Mouse (Mus musculus): Measurements from ENCODE around the gene Pdcd4. TPM values are rescaled to one million over a fixed set of nuclear protein-coding genes. Genes with fewer than 3 reads are reported as not detected.

The Pdcd4 gene
- 238 to 392 TPM (median 322 TPM) in 3 replicates for total RNA-seq (2017)

DNA sequence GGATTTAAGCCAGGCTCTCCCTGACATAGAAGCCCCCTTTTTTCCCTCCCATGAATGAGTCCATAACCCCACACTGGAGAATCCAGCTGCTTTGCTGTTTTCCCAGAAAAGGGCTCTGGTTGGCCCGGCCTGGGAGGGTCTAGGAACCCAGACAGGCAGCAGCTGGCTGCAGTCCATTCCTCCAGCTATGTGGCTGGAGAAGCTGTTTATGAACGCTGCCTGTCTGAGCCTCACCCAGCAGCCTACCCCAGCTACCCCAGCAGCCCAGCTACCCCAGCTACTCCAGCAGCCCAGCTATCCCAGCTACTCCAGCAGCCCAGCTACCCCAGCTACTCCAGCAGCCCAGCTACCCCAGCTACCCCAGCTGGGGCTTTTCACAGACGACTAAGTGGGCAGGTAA lies at the start of gene Pdcd4:
Pdcd4 (plus strand) TSS at position 171 of the 400 bp plus-strand sequence.
- no peak for ATAC-seq (replicated peaks; ENCODE audit: insufficient number of reproducible peaks, low FRiP score, low TSS enrichment, poor library complexity, severe bottlenecking)

DNA sequence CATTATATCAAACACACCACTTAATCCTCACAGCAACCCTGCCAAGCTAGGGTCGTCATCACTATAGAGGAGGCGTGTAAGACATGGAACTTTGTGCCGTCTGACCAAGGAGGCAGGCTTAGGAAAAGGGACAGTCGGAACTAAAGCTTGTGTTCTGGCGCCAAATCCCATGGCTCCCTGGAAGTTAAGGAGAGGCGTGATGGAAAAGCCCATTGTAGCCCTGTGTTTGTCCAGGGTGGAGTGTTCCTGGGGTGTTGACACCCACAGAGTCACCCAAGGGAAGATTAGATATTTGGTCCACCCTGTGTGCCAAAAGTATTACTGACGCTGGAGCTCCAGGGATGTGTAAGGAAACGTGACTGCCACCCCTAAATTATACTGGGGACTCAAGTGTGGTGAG lies 48.1 kb upstream of the Pdcd4 start:
- no peak for ATAC-seq (replicated peaks; ENCODE audit: insufficient number of reproducible peaks, low FRiP score, low TSS enrichment, poor library complexity, severe bottlenecking)

DNA sequence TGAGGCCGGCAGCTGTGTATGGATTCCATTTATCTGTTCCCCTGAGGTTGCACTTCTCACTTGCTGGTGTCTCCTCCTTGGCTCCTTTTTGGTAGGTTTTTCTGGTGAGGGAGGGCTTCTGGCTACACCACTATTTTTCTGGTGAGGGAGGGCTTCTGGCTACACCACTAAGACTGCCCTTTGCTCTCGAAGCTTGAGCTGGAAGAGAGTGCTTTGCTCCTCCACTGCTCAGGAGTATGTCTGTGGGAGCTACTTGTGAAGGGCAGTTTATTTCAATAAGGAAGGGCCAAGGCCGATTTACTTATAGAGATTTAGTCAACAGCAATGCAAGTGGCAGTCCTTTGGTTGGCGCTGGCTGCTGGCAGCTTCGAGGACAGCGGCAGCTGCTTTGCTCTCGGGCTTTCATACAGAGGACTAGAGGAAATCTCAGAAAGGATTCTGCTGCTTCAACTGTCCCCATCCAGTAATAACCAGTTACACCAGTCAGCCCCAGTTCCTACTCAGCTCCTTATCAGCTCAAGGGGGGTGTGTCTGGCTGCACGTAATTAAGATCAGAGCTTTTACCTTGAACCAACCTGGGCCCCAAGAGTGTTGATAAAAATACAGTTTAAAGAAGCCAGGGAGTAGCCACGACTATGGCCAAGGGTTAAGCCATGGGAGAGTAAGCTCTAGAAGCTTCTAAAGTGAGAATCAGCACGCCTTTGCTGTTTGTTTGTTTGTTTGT lies 43.6 kb upstream of the Pdcd4 start:
- ATAC-seq (replicated peaks; ENCODE audit: insufficient number of reproducible peaks, low FRiP score, low TSS enrichment, poor library complexity, severe bottlenecking), result no peak

DNA sequence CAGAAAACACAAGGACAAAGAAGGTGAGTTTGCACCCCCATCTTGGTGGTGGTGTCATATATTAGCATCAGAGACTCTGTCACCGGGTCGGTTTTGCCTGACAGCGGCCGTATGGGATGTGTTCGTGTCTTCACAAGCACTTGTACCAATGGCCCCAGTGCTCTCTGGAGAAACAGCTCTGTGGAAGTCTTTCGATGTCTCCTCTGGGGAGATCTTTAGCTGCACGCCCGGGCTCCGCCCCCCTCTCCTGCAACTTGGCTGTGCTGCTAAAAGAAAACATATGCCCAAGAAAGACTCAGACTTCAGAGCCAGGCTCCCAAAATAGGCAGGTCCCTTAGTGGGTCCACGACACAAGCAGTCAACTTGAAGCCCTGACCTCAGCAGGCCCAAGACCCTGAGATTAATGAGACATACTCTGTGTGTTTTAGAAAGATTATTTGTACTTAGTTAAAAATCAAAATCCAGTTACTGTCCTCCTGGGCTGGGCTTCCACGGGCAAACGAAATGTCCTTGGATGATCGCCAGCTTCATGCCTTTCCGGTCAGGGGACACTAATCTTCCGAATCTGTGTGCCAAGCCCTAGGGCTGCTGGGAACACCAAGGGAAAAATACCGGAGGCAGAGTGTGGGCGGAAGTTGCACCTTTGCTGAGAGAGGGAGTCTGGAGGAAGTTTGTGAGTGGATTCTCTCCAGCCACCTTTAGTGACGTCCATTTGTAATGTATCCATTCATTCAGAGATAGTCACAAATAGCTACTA lies 41.7 kb upstream of the Pdcd4 start:
- no peak for ATAC-seq (replicated peaks; ENCODE audit: insufficient number of reproducible peaks, low FRiP score, low TSS enrichment, poor library complexity, severe bottlenecking)

DNA sequence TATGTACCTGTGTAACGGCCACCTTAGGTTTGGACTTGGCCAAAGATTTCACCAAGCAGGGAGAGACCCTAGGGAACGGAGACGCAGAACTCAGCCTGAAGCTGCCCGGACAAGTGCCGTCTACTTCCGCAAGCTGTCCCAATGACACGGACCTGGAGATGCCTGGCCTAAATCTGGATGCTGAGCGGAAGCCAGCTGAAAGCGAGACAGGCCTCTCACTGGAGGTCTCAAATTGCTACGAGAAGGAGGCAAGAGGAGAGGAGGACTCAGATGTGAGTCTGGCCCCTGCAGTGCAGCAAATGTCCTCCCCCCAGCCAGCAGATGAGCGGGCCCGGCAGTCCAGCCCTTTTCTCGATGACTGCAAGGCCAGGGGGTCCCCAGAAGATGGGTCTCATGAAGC lies 40.7 kb upstream of the Pdcd4 start:
- ATAC-seq (replicated peaks; ENCODE audit: insufficient number of reproducible peaks, low FRiP score, low TSS enrichment, poor library complexity, severe bottlenecking), result no peak

DNA sequence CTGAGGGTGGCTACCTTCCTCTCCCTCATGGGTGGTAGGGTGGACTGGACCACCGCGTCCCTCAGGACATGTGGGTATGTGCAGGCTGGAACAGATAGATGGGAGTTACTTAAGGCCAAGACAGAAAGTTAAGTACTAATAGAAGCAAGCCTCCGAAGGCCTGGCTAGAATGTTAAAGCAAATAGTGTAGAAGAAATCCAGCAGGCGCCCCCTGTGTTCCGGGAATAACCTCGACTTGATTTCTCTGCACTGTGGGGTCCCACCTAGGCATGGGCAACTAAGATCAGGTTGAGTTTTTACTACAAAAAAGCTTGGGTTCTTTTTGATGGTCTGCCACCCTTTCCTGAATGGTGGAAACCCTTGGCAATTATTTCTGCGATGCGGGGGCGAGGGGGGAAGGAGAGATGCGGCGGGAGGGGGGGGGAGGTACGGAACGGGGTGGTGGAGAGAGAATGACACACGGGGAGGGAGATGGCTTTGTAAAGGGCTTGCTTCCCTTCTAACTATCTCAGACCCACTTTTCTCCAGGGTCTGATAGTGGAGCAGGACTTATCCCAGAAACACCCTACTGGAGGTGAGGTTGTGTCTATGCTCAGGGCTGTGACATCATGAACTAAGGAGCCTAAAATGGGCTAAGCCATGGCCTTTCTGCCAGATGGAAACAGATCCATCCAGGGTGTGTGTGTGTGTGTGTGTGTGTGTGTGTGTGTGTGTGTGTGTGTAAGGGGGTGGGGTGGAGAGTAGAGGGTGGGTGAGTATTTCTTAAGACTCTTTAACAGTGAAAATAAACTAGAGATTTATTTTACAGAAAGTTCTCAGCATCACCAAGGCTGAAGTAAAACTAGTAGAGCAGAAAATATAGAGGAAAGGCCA lies 40.0 kb upstream of the Pdcd4 start:
- ATAC-seq (replicated peaks; ENCODE audit: insufficient number of reproducible peaks, low FRiP score, low TSS enrichment, poor library complexity, severe bottlenecking), result no peak

DNA sequence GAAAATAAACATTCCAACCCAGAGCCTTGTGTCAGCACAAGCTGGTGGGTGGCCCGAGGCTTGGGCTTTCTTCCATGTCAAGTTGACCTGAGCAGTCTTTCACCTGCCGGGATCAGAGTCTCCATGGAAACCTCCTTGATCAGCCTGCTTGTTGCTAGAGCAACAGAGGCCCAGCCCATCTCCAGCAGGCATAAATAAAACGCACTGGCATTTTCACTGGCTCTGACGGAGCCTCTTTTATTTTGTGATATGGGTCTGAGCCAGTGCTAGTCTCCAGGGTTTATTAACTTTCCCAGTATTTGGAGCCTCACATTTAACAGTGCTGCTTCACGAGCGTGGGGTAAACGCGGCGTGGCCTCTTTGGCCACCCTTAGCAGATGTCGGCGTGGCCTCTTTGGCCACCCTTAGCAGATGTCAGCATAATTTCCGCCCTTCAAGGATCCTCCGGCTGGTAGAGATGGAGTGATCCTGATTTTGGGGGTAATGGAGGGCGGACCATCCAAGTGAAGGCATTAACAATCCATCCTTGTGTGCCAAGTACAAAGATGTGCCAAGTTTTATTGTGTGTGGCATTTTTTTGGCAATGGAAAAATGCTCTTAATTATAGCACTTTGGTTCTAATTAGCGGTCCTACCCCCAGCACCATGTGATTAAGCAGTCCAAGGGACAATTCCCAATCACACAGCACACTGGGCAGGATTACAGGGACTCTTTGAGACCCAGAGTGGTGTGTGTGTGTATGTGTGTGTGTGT lies 39.2 kb upstream of the Pdcd4 start:
- no peak for ATAC-seq (replicated peaks; ENCODE audit: insufficient number of reproducible peaks, low FRiP score, low TSS enrichment, poor library complexity, severe bottlenecking)

DNA sequence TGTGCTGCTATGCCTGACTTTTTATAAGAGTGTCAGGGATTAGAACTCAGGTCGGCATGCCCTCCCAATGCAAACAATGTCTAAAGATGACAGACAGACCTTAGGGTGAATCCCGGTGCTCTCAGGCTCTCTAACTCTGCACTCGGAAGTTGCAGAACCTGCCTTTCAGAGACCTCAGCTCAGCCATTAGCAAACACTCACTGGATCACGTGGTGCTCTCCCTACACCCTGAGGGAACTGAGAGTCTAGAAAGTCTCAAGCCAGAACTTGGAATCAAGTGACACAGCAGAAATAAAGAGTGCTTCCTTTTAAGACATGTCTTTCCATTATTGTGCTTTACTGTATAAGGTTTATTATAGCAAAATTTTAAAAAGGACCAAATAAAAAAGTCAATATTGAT lies 37.1 kb upstream of the Pdcd4 start:
- ATAC-seq (replicated peaks; ENCODE audit: insufficient number of reproducible peaks, low FRiP score, low TSS enrichment, poor library complexity, severe bottlenecking), result peak; percentile 57

DNA sequence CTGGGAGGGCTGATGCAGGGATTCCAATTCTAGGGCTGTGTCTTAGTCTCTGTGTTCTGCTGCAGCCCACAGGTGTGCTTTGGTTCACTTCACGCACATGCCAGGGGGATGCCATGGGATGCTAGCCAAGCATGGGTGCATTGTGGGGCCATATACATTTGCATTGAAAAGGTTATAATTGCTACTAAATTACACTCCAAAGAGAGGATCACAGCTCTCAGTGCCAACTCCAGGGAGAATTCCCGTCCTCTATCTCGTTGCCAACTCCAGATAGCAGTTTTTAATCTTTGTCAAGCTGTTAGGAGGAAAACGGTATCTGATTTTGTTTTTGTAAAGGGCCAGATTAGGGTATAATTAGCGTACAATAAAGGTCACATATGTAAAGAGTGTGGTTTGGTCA lies 36.2 kb upstream of the Pdcd4 start:
- no peak for ATAC-seq (replicated peaks; ENCODE audit: insufficient number of reproducible peaks, low FRiP score, low TSS enrichment, poor library complexity, severe bottlenecking)

DNA sequence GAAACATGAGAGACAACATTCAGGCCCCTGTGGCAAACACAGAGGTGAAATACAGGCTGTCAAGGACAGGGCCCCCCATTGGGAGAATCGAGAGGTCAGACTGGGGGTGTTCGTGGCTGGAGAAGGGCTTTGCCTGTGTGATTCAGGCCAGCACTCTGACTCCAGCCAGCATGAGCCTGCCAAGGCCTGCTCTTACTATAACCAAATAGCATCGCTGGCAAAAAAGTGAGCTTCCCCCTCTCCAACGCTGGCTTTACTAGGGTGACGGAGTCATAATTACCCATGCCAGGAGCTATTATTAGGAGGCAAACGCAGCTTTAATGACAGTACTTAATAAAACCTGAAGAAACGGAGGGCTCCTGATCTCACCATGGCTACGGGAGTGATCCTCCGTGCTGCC lies 35.2 kb upstream of the Pdcd4 start:
- no peak for ATAC-seq (replicated peaks; ENCODE audit: insufficient number of reproducible peaks, low FRiP score, low TSS enrichment, poor library complexity, severe bottlenecking)

DNA sequence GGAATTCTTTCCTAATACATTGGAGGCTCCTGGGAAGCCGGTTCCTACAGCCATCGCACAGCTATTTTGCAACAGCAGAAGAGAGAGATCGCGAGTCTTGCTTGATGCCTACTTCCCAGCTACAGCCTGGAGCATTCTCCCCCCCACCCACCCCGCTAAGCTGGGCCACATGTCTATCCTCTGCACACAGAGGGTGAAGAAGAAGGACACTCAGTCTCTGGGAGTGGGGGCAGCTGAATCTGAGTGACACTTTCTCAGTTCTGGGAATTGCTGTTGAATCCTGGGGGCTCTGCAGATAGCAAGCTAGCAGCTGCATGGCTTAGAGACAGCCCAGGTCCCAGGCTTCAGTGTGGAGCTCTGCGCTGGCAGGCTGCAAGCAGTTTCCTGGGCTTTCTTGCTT lies 34.1 kb upstream of the Pdcd4 start:
- no peak for ATAC-seq (replicated peaks; ENCODE audit: insufficient number of reproducible peaks, low FRiP score, low TSS enrichment, poor library complexity, severe bottlenecking)

DNA sequence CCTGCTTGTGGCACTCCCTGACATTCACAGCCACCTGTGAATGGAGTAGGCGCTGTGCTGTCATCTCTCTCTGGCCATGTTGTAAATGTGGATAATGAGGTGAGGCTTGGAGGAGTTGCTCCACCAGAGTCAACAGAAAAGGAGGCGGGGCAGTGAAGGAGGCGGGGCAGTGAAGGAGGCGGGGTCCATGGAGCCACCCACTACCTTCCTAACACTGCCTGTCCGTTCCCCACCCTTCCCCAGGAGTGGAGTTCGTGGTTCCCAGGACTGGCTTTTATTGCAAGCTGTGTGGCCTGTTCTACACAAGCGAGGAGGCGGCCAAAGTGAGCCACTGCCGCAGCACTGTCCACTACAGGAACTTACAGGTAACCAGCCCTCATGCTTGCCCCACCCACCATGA lies 32.9 kb upstream of the Pdcd4 start:
- ATAC-seq (replicated peaks; ENCODE audit: insufficient number of reproducible peaks, low FRiP score, low TSS enrichment, poor library complexity, severe bottlenecking), result no peak

DNA sequence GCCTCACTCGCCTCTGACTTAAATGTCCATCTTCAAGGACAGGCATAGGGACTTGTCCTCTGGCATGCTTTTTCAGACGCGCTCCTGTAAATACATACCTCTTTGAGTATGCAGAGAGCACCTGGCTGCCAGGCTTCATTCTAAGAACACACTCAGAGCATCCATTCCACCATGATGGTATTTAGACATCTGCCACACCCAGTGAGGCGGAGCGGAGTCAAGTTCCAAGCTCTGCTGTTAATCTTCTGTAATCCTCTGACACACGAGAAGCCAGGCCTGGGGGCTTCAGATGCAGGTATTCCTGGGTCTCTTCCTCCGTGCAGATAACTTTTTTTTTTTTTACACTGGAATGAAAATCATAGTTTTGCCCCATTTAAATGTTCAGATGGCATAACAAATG lies 32.4 kb upstream of the Pdcd4 start:
- ATAC-seq (replicated peaks; ENCODE audit: insufficient number of reproducible peaks, low FRiP score, low TSS enrichment, poor library complexity, severe bottlenecking), result no peak

DNA sequence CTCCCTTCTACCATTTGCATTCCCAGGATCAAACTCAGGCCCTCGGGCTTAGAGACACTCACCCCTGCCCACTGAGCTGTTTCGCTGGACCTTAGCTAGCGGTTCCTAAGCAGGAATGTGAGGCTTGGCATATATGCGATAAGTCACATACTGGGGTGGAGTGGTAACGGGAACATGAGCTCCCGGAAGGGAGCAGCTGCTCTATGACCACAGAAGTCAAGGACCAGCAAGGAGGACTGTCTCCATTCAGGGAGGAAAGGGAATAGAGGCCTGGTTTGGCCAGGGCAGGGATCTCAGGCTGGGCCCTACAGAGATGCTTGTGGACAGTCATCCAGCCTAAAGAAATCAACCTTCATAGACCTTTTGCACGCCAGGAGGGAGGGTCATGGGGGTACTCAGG lies 30.7 kb upstream of the Pdcd4 start:
- ATAC-seq (replicated peaks; ENCODE audit: insufficient number of reproducible peaks, low FRiP score, low TSS enrichment, poor library complexity, severe bottlenecking), result no peak

DNA sequence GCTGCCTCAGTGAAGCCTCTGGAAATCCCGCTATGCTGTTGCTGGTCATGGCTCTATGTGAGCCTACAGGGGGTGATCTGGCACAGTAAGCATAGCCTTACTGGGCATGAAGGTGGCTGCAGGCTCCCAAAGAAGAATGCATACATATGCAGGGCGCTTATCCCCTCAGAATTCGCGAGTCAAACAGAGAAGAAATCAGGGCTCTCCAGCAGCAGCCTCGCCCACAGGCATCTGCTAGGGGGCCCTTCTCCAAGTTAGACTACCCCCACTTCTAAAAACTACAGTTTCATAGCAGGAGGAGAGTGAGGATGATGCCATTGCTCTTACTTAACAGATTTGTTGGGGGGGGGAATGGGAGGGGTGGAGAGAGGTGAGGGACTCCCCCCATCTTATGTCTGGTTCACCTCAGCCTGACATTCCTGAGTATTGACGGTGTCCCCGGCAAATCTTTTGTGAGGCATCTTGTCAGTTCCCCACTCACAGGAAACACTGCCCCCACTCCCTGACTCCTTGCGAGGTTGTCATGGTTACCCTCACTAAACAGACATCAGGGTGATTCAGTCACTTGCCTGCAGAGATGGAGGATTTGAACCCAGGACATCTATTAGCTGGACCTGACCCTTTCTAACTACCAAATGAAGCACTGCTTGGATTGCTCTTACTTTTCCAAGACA lies 29.3 kb upstream of the Pdcd4 start:
- no peak for ATAC-seq (replicated peaks; ENCODE audit: insufficient number of reproducible peaks, low FRiP score, low TSS enrichment, poor library complexity, severe bottlenecking)

DNA sequence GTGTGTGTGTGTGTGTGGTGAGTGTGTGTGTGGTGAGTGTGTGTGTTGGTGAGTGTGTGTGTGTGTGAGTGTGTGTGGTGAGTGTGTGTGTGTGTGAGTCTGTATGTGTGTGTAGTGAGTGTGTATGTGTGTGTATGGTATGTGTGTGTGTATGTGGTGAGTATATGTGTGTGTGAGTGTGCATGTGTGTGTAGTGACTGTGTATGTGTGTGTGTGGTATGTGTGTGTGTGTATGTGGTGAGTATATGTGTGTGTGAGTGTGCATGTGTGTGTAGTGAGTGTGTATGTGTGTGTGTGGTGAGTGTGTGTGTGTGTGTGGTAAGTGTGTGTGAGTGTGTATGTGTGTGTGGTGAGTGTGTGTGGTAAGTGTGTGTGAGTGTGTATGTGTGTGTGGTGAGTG lies 24.8 kb upstream of the Pdcd4 start:
- ATAC-seq (replicated peaks; ENCODE audit: insufficient number of reproducible peaks, low FRiP score, low TSS enrichment, poor library complexity, severe bottlenecking), result no peak

DNA sequence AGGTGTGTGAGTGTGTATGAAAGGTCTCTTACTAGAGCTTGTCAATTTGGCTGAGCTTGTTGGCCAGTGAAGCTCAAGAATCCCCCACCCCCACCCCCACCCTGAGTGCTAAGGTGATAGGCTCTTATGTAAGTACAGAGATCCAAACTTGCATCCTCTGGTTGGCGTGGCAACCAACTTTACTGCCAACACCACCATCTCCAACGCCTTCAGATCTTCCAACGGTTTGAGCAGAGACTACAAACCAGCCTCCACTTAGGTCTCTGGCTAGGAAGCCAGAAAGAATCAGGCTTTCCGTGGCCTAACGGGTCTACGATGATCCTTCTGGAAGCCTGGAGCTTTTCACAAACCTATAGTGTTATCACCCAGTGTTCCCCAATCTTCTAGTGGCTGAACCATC lies 23.9 kb upstream of the Pdcd4 start:
- no peak for ATAC-seq (replicated peaks; ENCODE audit: insufficient number of reproducible peaks, low FRiP score, low TSS enrichment, poor library complexity, severe bottlenecking)

DNA sequence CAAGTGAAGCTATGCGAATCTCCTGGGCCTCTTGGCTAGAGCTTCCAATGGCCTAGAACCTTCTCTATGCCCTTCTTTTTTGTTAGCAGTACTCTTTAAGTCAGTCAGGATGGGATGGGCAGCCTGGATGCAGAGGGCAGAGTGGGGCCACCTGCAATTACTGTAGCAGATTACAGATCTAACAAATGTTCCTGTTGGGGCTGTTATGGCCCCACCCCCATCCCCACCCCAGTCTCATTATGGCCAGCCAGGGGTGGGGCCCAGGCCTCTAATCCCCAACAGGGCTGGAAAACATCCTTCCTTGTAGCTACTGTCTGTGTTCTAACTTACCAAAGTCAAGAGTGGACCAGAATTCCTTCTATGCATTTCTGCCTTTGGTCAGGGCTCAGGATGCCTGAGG lies 23.2 kb upstream of the Pdcd4 start:
- ATAC-seq (replicated peaks; ENCODE audit: insufficient number of reproducible peaks, low FRiP score, low TSS enrichment, poor library complexity, severe bottlenecking), result no peak

Measured in monocyte, adult 5-6 weeks (primary cell).